Mouse (Mus musculus): ENCODE measurements around the gene Asb1. TPM values are rescaled to one million over a fixed set of nuclear protein-coding genes. Genes with fewer than 3 reads are reported as not detected.

The Asb1 gene
- polyA plus RNA-seq, 1 experiment from 2014 or later: 4.7 TPM

DNA sequence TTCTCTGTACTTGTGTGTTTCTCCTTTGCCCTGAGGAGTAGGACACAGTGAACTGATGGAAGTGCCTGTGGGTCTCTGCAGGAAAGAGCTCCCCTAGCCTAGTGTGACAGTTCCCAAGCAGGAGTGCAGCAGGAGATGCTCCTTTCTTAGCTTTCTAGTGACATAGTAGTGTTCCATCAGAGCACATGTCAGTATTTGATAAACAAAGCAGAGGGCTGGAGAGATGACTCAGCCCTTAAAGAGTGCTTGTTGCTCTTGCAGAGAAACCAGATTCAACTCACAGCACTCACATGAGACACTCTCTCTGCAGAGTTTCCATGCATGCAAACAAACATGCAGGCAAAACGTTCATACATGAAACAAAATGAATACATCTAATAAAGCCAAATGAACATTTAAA is 4.9 kb downstream of the Asb1 start:
- Histone ChIP-seq H3K4me2 (replicated peaks) (no peak overlapping the region), H3K27me3 (no peaks in the 10 kb centered on the region)
- WGBS: 83% methylated on average over 1 of the region's 1 CpGs

DNA sequence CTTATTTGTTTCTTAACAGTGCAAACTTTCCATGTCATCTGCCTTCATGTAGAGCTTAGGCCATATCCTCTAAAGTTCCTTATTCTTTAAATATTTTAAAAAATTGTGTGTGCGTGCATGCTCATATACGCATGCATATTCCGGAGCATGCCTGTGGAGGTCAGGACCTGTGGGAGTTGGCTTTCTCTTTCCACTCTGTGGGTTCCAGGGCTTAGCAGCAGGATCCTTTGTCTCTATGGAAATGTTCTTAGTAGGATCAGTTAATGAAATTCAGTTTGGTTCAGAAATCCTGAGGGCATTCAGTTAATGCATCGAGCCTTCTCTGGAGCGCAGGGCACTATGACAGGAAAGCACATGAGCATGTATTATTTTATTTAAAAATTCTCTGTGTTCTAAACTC is 7.2 kb downstream of the Asb1 start:
- Histone ChIP-seq H3K27me3 (no peaks in the 10 kb centered on the region), H3K36me3 (peaks cover 12% of the 10 kb centered on the region), H3K4me3 (replicated peaks) (no peak overlapping the region), H3K27ac (replicated peaks) (no peak overlapping the region), H3K4me2 (replicated peaks) (no peak overlapping the region), H3K9me3 (replicated peaks) (no peaks in the 10 kb centered on the region), H3K4me1 (no peaks in the 10 kb centered on the region), H3K9ac (no peak overlapping the region)
- no peak for ATAC-seq (ENCODE audit: insufficient number of reproducible peaks, low FRiP score, low TSS enrichment, low read depth)
- 89% methylated on average over 5 of the region's 5 CpGs for WGBS

More for the DNA sequence above, 4.9 kb downstream of the Asb1 start:
- no peak overlapping the region for H3K9ac ChIP-seq
- ATAC-seq (ENCODE audit: insufficient number of reproducible peaks, low FRiP score, low TSS enrichment, low read depth): no peak
- peaks cover 8% of the 10 kb centered on the region for H3K4me1 ChIP-seq
- no peak overlapping the region for H3K4me3 ChIP-seq (replicated peaks)
- no peak overlapping the region for H3K27ac ChIP-seq (replicated peaks)
- H3K9me3 ChIP-seq (replicated peaks): no peaks in the 10 kb centered on the region
- H3K36me3 ChIP-seq: peaks cover 8% of the 10 kb centered on the region; the same call in 1 of the 2 replicates

DNA sequence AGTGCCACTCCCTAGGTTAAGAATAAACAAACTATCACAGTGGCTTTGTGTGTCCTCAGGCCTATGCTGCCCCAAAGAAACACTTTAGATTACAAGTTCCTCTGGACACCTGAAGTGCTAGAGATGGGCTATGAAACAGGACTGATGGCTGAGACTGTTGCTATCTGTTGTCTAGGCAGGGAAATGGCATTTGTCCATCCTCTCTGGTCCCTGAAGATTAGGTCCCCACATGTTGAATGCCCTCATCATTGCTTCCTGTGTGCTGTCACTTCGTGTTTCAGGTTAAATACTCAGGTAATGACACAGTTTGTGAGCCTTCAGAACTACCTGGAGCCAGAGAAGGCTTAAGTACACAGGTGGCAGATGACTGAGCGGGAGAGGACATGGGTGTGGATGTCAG is 8.7 kb downstream of the Asb1 start:
- H3K27ac ChIP-seq (replicated peaks): no peak overlapping the region
- H3K4me3 ChIP-seq (replicated peaks): no peak overlapping the region
- H3K9me3 ChIP-seq (replicated peaks): no peaks in the 10 kb centered on the region
- no peak for ATAC-seq (ENCODE audit: insufficient number of reproducible peaks, low FRiP score, low TSS enrichment, low read depth)
- H3K27me3 ChIP-seq: no peaks in the 10 kb centered on the region
- H3K4me2 ChIP-seq (replicated peaks): no peak overlapping the region
- no peak overlapping the region for H3K9ac ChIP-seq
- 69% methylated on average over 2 of the region's 2 CpGs for WGBS
- peaks cover 13% of the 10 kb centered on the region for H3K36me3 ChIP-seq
- no peaks in the 10 kb centered on the region for H3K4me1 ChIP-seq

DNA sequence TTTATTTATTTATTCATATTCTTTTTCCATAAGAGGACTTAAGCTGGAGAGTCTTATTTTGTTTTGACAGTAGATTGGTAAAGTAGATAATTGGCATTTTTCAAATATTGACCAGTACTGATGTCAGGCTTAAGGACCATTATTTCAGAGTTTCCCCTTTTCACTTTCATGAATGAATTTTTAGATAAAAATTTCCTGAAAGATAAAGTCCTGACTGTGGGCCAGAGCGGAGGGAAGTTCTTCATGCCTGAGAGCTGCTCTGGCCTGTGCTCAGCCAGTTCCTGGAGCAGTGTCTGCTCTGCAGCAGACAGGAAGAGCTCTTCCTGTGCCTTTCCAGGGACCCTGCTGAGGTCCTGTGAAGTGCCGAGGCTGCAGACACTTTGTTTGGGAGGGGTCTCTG is 16.8 kb downstream of the Asb1 start:
- H3K4me3 ChIP-seq (replicated peaks): no peak overlapping the region
- H3K27me3 ChIP-seq: no peaks in the 10 kb centered on the region
- H3K9me3 ChIP-seq (replicated peaks): no peaks in the 10 kb centered on the region
- peaks cover 27% of the 10 kb centered on the region; the same call in 1 of the 2 replicates for H3K36me3 ChIP-seq
- no peak for ATAC-seq (ENCODE audit: insufficient number of reproducible peaks, low FRiP score, low TSS enrichment, low read depth)
- no peak overlapping the region for H3K4me2 ChIP-seq (replicated peaks)
- H3K9ac ChIP-seq: no peak overlapping the region
- H3K4me1 ChIP-seq: 0 out of 2 replicates have a peak, but pooled peaks cover 3% of the 10 kb centered on the region
- 55% methylated on average over 2 of the region's 2 CpGs for WGBS
- H3K27ac ChIP-seq (replicated peaks): no peak overlapping the region

GRCm38 (mm10) chr1:91561226-91561625 is 20.9 kb downstream of the Asb1 start:
- H3K9ac ChIP-seq: no peak overlapping the region
- H3K4me2 ChIP-seq (replicated peaks): no peak overlapping the region
- no peak for ATAC-seq (ENCODE audit: insufficient number of reproducible peaks, low FRiP score, low TSS enrichment, low read depth)
- H3K9me3 ChIP-seq (replicated peaks): no peaks in the 10 kb centered on the region
- H3K27me3 ChIP-seq: no peaks in the 10 kb centered on the region
- no peak overlapping the region for H3K27ac ChIP-seq (replicated peaks)
- peaks cover 13% of the 10 kb centered on the region; the same call in 1 of the 2 replicates for H3K4me1 ChIP-seq
- no peak overlapping the region for H3K4me3 ChIP-seq (replicated peaks)
- H3K36me3 ChIP-seq: 0 out of 2 replicates have a peak, but pooled peaks cover 4% of the 10 kb centered on the region
- WGBS: 69% methylated on average over 6 of the region's 6 CpGs

DNA sequence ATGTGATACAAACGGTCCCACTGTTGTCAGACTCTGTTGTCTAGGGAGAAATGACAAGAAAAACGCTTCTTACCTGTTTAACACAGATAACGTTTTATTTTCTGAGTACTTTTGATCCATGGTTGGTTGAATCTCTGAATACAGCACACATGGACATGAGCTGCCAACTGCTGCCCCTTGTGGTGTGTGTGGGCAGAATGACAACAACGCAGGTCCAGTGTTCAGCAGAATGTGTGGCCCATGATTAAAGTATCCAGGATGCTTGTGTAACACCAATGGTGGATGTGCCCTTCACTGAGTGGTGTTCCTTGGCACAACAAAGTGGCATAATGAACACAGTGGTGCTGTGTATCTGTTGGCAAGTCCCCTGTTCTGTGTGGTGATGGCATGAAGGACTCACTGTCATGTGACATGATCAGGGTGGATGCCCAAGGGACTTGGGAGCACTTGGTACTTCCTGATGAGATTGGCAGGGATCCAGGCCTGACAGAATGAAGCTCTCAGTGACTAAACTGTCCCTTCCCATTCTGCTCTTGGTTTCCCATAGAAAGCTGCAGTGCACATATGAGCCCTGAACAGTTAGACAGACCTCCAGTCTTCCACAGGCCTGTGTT is 22.7 kb downstream of the Asb1 start:
- no peaks in the 10 kb centered on the region for H3K27me3 ChIP-seq
- no peak overlapping the region for H3K4me3 ChIP-seq (replicated peaks)
- H3K4me2 ChIP-seq (replicated peaks): no peak overlapping the region
- H3K9ac ChIP-seq: no peak overlapping the region
- H3K36me3 ChIP-seq: 0 out of 2 replicates have a peak, but pooled peaks cover 4% of the 10 kb centered on the region
- H3K4me1 ChIP-seq: peaks cover 13% of the 10 kb centered on the region; the same call in 1 of the 2 replicates
- ATAC-seq (ENCODE audit: insufficient number of reproducible peaks, low FRiP score, low TSS enrichment, low read depth): no peak
- H3K9me3 ChIP-seq (replicated peaks): no peaks in the 10 kb centered on the region
- no peak overlapping the region for H3K27ac ChIP-seq (replicated peaks)
- 81% methylated on average over 4 of the region's 4 CpGs for WGBS

DNA sequence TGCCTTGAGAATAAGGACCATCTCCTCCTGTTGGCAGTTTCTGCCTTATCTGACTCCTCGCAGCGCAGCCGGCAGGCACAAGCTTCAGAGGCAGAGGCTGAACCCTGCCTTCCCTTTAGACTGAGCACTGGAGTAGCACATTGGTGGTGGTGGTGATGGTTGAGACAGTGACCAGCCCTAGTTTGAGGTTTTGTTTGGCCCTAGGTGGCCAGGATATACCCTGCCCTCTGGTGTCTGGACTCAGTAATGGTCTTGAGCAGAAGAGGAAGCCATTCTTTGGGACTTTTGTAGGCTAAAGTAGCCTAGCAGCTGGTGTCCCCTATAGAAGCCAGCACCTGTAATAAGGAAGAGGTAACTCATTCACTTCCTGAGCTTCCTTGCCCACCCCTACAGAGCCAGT is 23.7 kb downstream of the Asb1 start:
- WGBS: 77% methylated on average over 3 of the region's 3 CpGs
- H3K27ac ChIP-seq (replicated peaks): no peak overlapping the region
- ATAC-seq (ENCODE audit: insufficient number of reproducible peaks, low FRiP score, low TSS enrichment, low read depth): no peak

DNA sequence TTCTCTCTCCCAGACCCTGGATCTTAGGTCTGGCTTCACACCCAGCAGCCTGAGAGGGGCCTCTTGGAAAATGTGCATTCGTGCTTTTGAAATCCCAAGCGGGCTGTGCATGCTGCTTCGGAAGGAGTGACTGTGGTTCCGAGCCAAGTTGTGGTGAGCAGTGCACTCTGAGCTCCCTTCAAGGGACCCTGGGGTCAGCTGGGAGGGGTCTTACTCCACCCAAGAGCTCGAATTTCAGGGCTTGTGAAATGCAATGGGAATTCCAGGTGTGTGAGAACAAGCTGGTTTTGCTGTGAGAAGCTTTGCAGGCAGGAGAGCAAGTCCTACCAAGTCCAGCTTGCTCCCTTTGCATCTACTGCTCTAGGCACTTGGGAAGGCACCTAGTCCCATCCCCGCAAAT is 24.3 kb downstream of the Asb1 start:
- Histone ChIP-seq H3K36me3 (0 out of 2 replicates have a peak, but pooled peaks cover 1% of the 10 kb centered on the region), H3K9me3 (replicated peaks) (no peaks in the 10 kb centered on the region), H3K4me3 (replicated peaks) (no peak overlapping the region), H3K27me3 (no peaks in the 10 kb centered on the region), H3K4me2 (replicated peaks) (no peak overlapping the region), H3K27ac (replicated peaks) (no peak overlapping the region), H3K9ac (no peak overlapping the region), H3K4me1 (peaks cover 13% of the 10 kb centered on the region; the same call in 1 of the 2 replicates)
- 35% methylated on average over 6 of the region's 6 CpGs for WGBS
- ATAC-seq (ENCODE audit: insufficient number of reproducible peaks, low FRiP score, low TSS enrichment, low read depth): no peak

More for the DNA sequence above, 23.7 kb downstream of the Asb1 start:
- no peak overlapping the region for H3K4me3 ChIP-seq (replicated peaks)
- H3K27me3 ChIP-seq: no peaks in the 10 kb centered on the region
- H3K36me3 ChIP-seq: 0 out of 2 replicates have a peak, but pooled peaks cover 4% of the 10 kb centered on the region
- no peak overlapping the region for H3K9ac ChIP-seq
- H3K4me2 ChIP-seq (replicated peaks): no peak overlapping the region
- H3K4me1 ChIP-seq: peaks cover 13% of the 10 kb centered on the region; the same call in 1 of the 2 replicates
- no peaks in the 10 kb centered on the region for H3K9me3 ChIP-seq (replicated peaks)

DNA sequence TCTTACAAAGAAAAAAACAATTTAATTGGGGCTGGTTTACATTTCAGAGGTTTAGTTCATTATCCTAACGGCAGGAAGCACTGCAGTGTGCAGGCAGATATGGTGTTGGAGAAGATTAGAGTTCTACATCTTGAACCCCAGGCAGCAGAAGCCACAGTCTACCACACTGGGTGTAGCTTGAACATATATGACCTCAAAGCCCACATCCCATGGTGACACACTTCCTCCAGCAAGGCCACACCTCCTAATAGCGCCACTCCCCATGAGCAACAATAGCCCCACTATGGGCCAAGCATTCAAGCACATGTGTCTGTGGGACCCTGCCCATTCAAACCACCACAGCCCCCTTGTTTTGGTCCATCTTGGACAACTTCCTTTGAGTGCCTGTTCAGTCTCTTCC is 26.9 kb downstream of the Asb1 start:
- Histone ChIP-seq H3K4me2 (replicated peaks) (no peak overlapping the region), H3K27me3 (no peaks in the 10 kb centered on the region), H3K4me1 (peaks cover 11% of the 10 kb centered on the region; the same call in 1 of the 2 replicates), H3K4me3 (replicated peaks) (no peak overlapping the region), H3K36me3 (no peaks in the 10 kb centered on the region), H3K9ac (no peak overlapping the region), H3K9me3 (replicated peaks) (no peaks in the 10 kb centered on the region), H3K27ac (replicated peaks) (no peak overlapping the region)
- no peak for ATAC-seq (ENCODE audit: insufficient number of reproducible peaks, low FRiP score, low TSS enrichment, low read depth)
- 88% methylated on average over 2 of the region's 2 CpGs for WGBS

GRCm38 (mm10) chr1:91572458-91572857 is 32.1 kb downstream of the Asb1 start:
- ATAC-seq (ENCODE audit: insufficient number of reproducible peaks, low FRiP score, low TSS enrichment, low read depth): no peak
- no peaks in the 10 kb centered on the region for H3K36me3 ChIP-seq
- H3K27ac ChIP-seq (replicated peaks): no peak overlapping the region
- no peaks in the 10 kb centered on the region for H3K27me3 ChIP-seq
- no peak overlapping the region for H3K4me3 ChIP-seq (replicated peaks)
- H3K4me2 ChIP-seq (replicated peaks): no peak overlapping the region
- no peaks in the 10 kb centered on the region for H3K4me1 ChIP-seq
- no peak overlapping the region for H3K9ac ChIP-seq
- no peaks in the 10 kb centered on the region for H3K9me3 ChIP-seq (replicated peaks)
- 84% methylated on average over 10 of the region's 10 CpGs for WGBS

DNA sequence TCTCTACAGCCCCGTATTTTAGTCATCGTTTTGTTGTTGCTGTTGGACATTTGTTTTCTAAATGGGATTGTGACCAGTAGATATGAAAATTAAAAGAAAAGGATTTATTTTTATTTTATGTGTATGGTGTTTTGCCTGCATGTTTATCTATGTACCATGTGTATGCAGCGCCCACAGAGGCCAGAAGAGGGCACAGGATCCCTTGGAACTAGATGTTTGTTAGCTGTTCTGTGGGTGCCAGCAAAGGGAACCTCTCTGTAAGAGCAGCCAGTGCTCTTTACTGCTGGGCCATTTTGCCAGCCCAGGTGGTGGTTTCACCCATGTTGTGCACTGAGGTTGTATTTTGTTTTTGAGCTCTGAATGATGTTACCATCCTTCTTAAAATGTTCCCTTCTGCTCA is 33.9 kb downstream of the Asb1 start:
- no peak overlapping the region for H3K27ac ChIP-seq (replicated peaks)
- WGBS: 69% methylated on average over 3 of the region's 3 CpGs
- H3K36me3 ChIP-seq: no peaks in the 10 kb centered on the region
- H3K4me1 ChIP-seq: no peaks in the 10 kb centered on the region
- H3K9ac ChIP-seq: no peak overlapping the region
- H3K4me3 ChIP-seq (replicated peaks): no peak overlapping the region
- H3K27me3 ChIP-seq: no peaks in the 10 kb centered on the region
- no peaks in the 10 kb centered on the region for H3K9me3 ChIP-seq (replicated peaks)
- ATAC-seq (ENCODE audit: insufficient number of reproducible peaks, low FRiP score, low TSS enrichment, low read depth): no peak
- H3K4me2 ChIP-seq (replicated peaks): no peak overlapping the region

Data from embryonic facial prominence, embryonic 15.5 days (tissue).